Mouse (Mus musculus) lung, postnatal 0 days (tissue): Measurements from ENCODE around the gene Inava.

ENCODE experiments used
- CTCF ChIP-seq: IDR thresholded peaks from 2 replicates; pipeline ENCODE4 v1.5.1; 2016; ENCODE audit warnings: antibody characterized with exemption, mild to moderate bottlenecking
- EP300 ChIP-seq: IDR thresholded peaks from 2 replicates; pipeline ENCODE4 v1.6.1; 2016; ENCODE audit warnings: antibody characterized with exemption, mild to moderate bottlenecking, control low read depth

GRCm38 (mm10) chr1:136228328-136229039 lies 5.6 kb downstream of the Inava start:
- TF ChIP-seq CTCF (no peak), EP300 (no peak)
